Mouse (Mus musculus) kidney, postnatal 10 days (tissue): Measurements from ENCODE around the gene Ptcd1.
A peak's percentile ranks its signal among the peaks of the same experiment; 100 is the strongest.
"Not testable (repeated sequence)": the region's sequence is repeated elsewhere in the genome, so short reads cannot be mapped to it uniquely, and the experiment has no call there.

ENCODE experiments used
- DNase-seq: peaks from one replicate; pipeline ENCODE4 v3.0.0; 2021; ENCODE audit warnings: mixed read lengths

Ptcd1 gene

GRCm38 (mm10) chr5:145161361-145161760 lies 5.5 kb downstream of the Ptcd1 start:
- no peak for DNase-seq

DNA sequence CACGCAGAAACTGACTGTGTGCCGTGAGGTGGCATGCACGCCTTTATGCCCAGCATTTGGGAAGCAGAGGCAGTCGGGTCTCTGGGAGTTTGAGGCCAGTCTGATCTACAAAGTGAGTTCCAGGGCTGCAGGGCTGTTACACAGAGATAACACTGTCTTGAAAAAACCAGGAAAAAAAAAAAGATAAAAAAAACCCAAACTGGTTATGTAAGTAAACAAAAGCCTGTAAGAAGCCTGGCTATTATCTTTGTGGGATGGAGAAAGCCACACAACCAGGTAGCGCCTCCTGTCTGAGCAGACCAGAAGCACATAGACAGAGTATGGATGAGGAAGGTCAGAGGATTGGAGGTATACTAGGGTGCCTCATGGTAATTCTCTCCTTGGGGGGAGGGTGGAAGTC lies 14.2 kb downstream of the Ptcd1 start:
- no peak for DNase-seq

GRCm38 (mm10) chr5:145149294-145149693 lies 17.6 kb downstream of the Ptcd1 start:
- no peak for DNase-seq

- DNase-seq: no peak
These were observed 19.2 kb downstream of the Ptcd1 start for GRCm38 (mm10) chr5:145147748-145148147.

DNA sequence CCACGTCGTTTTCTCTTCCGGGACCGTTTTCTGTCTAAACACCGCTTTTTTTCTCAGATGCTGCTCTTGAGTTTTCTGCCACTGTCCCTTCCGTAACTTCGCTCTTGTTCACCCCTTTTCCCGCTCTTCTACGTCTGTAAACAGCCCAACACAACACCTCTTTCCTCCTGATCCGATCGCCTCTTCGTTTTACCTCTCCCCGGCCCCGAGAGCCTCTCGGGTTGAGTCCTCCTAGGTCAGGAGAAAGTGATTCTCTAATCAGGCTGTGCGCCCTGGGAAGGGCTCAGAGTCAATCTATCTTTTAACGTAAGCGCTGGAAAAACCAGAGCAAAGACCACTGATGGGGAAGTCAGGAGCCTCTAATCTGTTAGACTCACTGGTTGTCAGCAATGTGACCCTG lies 26.3 kb downstream of the Ptcd1 start:
- peak; percentile 28 for DNase-seq

- peak; percentile 96 for DNase-seq
These were observed 27.1 kb downstream of the Ptcd1 start, which contains the start of the genes Pdap1 and Bud31 for GRCm38 (mm10) chr5:145139571-145140519. Pdap1 (minus strand) TSS chr5:145140238. Bud31 (plus strand) TSS chr5:145140362.

DNA sequence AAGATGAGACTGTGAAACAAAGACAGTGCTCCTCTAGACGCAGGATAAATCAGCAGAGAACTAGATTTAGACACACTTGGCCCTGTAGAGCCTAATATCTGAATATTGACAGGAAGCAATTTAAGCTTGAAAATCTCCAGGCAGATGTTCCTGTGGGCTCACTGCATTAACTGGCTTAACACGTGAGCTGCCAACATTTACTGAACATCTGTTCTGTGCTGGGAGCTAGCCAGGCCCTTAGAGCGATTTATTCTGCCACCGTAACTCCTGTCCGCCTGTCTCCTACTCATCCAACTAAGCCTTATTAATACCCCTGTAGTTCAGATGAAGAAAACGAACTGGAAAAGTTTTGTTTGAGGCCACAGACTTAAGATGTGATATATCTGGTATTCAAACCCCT lies 28.1 kb downstream of the Ptcd1 start:
- DNase-seq: no peak

GRCm38 (mm10) chr5:145133275-145133674 lies 33.6 kb downstream of the Ptcd1 start:
- not testable (repeated sequence) for DNase-seq

DNA sequence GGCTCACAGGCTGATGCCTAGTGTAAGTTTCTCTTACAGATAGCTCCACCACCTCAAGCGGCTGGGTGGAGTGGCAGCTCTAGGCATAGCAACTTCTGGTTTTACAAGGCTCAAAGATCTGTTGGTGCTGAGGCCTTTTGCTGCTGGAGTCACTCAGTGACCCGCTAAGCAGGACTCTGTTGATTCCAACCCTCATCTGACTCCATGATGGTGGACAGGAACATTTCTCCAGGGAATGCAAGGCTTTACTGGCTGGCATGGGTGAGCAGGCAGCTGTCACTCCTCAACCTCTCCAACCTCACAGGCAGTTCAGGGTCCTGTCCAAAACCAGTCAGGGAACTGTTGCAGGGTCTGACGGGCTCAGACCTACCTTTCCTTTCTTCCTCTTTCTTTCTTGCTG lies 35.9 kb downstream of the Ptcd1 start:
- no peak for DNase-seq

DNA sequence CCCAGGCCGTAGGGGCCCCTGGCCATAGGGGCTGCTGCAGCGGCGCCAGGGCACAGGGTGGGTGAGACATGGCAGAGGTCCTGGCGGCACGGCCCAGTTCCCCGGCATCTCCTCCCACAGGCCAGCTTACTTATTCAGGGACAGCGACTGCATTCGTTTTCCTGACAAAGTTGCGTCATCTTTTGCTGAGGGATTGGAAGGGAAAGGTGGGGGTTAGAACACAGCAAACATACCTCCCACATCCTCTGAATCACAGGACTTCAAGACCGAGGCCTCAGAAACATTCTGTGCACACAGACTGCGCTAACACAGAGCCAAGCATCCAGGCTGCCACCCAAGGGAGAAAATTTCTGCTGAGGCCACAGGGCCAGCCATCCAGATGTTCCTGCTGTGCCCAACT lies 36.7 kb downstream of the Ptcd1 start:
- DNase-seq: no peak

DNA sequence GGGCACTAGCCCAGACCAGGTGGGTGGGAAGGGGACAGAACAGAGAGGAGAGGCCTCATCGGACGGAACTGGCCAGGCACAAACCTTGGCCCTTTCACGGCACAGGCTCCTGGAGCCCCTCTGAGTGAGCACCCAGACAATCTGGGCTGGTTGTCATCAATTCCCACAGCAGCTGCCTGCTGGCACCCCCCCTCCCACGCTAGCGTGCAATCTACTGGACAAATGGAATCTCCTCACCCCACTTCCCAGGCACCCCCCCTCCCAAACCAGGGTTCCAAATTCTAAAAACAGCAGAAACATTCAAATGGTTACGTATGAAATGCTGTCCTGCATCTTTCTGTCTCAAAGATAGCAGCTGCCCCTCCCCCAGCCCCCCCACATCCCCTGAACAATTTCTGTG lies 37.1 kb downstream of the Ptcd1 start:
- DNase-seq: not testable (repeated sequence)

GRCm38 (mm10) chr5:145129124-145129523 lies 37.8 kb downstream of the Ptcd1 start:
- peak; percentile 54 for DNase-seq

DNA sequence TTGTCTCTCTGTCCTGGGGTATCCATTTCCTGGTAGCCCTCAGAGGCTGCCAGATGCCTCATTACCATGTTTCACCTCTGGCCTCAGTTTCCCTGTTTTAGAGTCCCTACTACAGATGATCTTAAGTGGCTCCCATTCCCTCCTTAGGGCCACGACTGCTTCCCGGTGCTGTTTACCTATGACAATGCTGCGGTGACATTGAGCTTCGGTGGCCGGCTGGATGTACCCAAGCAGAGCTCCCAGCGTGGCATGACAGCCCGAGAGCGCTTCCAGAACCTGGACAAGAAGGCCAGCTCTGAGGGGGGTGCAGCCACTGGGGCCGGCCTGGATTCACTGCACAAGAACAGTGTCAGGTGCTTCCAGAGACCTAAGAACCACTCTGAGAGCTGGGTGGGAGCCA lies 40.3 kb downstream of the Ptcd1 start:
- no peak for DNase-seq

GRCm38 (mm10) chr5:145123396-145123795 lies 43.5 kb downstream of the Ptcd1 start:
- peak; percentile 5 for DNase-seq

DNA sequence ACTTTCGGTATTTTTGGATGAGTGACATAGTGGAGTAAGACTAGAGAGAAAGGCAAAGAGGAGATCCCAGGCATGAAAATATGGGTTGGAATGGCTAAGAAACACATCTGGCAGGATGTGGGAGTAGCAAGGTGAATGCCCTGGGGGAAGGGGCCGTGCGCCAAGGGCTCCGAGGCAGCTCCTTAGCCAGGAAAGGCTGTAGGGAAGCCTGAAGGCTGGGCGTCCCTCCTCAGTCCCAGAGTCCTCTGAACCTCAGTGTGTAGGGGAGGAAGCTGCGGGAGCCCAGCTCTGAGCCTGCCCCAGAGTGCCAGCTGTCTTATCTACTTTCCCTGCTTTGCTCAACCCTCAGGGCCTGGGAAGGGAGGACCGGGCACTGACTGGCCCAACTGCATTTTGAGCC lies 46.0 kb downstream of the Ptcd1 start:
- DNase-seq: no peak

- no peak for DNase-seq
These were observed 47.5 kb downstream of the Ptcd1 start for GRCm38 (mm10) chr5:145119385-145119784.

GRCm38 (mm10) chr5:145118461-145118860 lies 48.4 kb downstream of the Ptcd1 start:
- DNase-seq: no peak

DNA sequence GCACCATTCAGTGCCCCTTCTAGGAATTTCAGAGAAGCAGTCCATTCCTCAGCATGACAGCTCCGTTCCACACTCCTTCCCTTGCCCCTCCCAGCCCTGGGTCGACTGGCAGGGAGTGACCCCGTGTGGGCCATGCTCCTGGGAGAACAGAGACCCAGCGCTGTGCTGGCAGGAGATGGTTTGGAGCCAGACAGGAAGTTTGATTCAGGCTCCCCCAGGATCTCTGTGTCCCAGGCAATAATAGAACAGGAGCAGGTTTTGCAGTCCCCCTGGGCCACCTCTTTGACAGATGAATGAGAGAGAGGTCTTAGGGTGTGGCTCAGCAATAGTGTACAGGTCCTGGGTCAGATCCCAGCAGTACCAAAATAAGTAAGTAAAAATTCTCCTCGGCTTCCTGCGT lies 48.9 kb downstream of the Ptcd1 start:
- peak; percentile 37 for DNase-seq

- peak; percentile 81 for DNase-seq
These were observed 50.0 kb downstream of the Ptcd1 start for GRCm38 (mm10) chr5:145116916-145117315.

- DNase-seq: peak; percentile 81
These were observed 50.6 kb downstream of the Ptcd1 start for GRCm38 (mm10) chr5:145116316-145116715.

- DNase-seq: no peak
These were observed 51.2 kb downstream of the Ptcd1 start for GRCm38 (mm10) chr5:145115736-145116135.

GRCm38 (mm10) chr5:145114606-145115473 lies 52.1 kb downstream of the Ptcd1 start:
- DNase-seq: peak; percentile 82

GRCm38 (mm10) chr5:145114071-145114605 lies 52.8 kb downstream of the Ptcd1 start, which contains the start of gene Arpc1b:
Arpc1b (plus strand) TSS chr5:145114215.
- DNase-seq: peak; percentile 90
